Mouse (Mus musculus) c-Kit-positive CD71-positive TER-119-negative erythroid progenitor cells, embryonic 14.5 days (primary cell): Measurements from ENCODE around the gene Kif17.
A peak's percentile ranks its signal among the peaks of the same experiment; 100 is the strongest.
"Not testable (repeated sequence)": the region's sequence is repeated elsewhere in the genome, so short reads cannot be mapped to it uniquely, and the experiment has no call there.

ENCODE experiments used
- DNase-seq: peaks from one replicate; pipeline ENCODE4 v3.0.0-alpha.2; 2013; ENCODE audit warnings: low read depth

Kif17 gene

GRCm38 (mm10) chr4:138313795-138314194 is 63.6 kb downstream of the Kif17 start:
- no peak for DNase-seq

- no peak for DNase-seq
These were observed 65.5 kb downstream of the Kif17 start for GRCm38 (mm10) chr4:138315781-138316180.

- no peak for DNase-seq
These were observed 66.1 kb downstream of the Kif17 start for GRCm38 (mm10) chr4:138316369-138316768.

- no peak for DNase-seq
These were observed 68.5 kb downstream of the Kif17 start for GRCm38 (mm10) chr4:138318509-138319266.

- peak; percentile 62 for DNase-seq
These were observed 69.3 kb downstream of the Kif17 start for GRCm38 (mm10) chr4:138319508-138319907.

- no peak for DNase-seq
These were observed 70.5 kb downstream of the Kif17 start for GRCm38 (mm10) chr4:138320711-138321110.

- DNase-seq, result no peak
These were observed 71.3 kb downstream of the Kif17 start for GRCm38 (mm10) chr4:138321488-138321887.

GRCm38 (mm10) chr4:138322692-138323091 is 72.5 kb downstream of the Kif17 start:
- no peak for DNase-seq

GRCm38 (mm10) chr4:138323753-138324152 is 73.5 kb downstream of the Kif17 start:
- DNase-seq, result no peak

- DNase-seq, result no peak
These were observed 74.2 kb downstream of the Kif17 start for GRCm38 (mm10) chr4:138324451-138324850.

GRCm38 (mm10) chr4:138325466-138326076 is 75.3 kb downstream of the Kif17 start:
- peak; percentile 90 for DNase-seq

- peak; percentile 66 for DNase-seq
These were observed 76.0 kb downstream of the Kif17 start, which contains the start of gene Pink1 for GRCm38 (mm10) chr4:138326077-138326695. Gene Pink1, minus strand, starts transcription at chr4:138326307.

- not testable (repeated sequence) for DNase-seq
These were observed 76.9 kb downstream of the Kif17 start for GRCm38 (mm10) chr4:138327155-138327554.

- DNase-seq, result no peak
These were observed 77.7 kb downstream of the Kif17 start for GRCm38 (mm10) chr4:138327891-138328470.

GRCm38 (mm10) chr4:138330264-138330671 is 80.0 kb downstream of the Kif17 start:
- DNase-seq, result no peak

- DNase-seq, result no peak
These were observed 81.4 kb downstream of the Kif17 start for GRCm38 (mm10) chr4:138331647-138332046.

GRCm38 (mm10) chr4:138333135-138333534 is 82.9 kb downstream of the Kif17 start:
- no peak for DNase-seq

- no peak for DNase-seq
These were observed 84.8 kb downstream of the Kif17 start for GRCm38 (mm10) chr4:138335036-138335435.

- DNase-seq, result no peak
These were observed 85.4 kb downstream of the Kif17 start for GRCm38 (mm10) chr4:138335648-138336047.

GRCm38 (mm10) chr4:138336876-138337275 is 86.6 kb downstream of the Kif17 start:
- DNase-seq, result no peak

- DNase-seq, result no peak
These were observed 87.1 kb downstream of the Kif17 start for GRCm38 (mm10) chr4:138337341-138337740.

- no peak for DNase-seq
These were observed 89.7 kb downstream of the Kif17 start for GRCm38 (mm10) chr4:138339963-138340362.

GRCm38 (mm10) chr4:138341393-138341792 is 91.2 kb downstream of the Kif17 start:
- DNase-seq, result no peak
